Mouse (Mus musculus) limb, embryonic 14.5 days (tissue): ENCODE data around the gene Aatf. TPM values are rescaled to one million over a fixed set of nuclear protein-coding genes. Genes with fewer than 3 reads are reported as not detected.

Experiments
- ATAC-seq: fragments of 200-750 bp; cut with Nextera tagmentation; 2 replicates; pipeline ENCODE4 v1.8.0; 2017; ENCODE audit warnings: low read depth, moderate number of reproducible peaks, moderate TSS enrichment; ENCODE audit not compliant: low FRiP score
- DNase-seq: peaks from one replicate; pipeline ENCODE4 v3.0.0-alpha.2; 2015; ENCODE audit warnings: low spot score
- H3K27ac ChIP-seq: fragments of 300-500 bp; sonication (generic); replicated peaks from 2 replicates; pipeline ENCODE4 v1.5.1; 2014; ENCODE audit warnings: low read depth, mild to moderate bottlenecking, low read length, moderate library complexity, mixed read lengths
- H3K27me3 ChIP-seq: fragments of 300-500 bp; sonication (generic); 2 replicates; pipeline ENCODE4 v1.6.1; 2014; ENCODE audit warnings: low read length, mixed read lengths; ENCODE audit not compliant: control insufficient read depth, insufficient read depth
- H3K36me3 ChIP-seq: fragments of 300-500 bp; sonication (generic); 2 replicates; pipeline ENCODE4 v1.6.1; 2014; ENCODE audit warnings: mild to moderate bottlenecking, low read length, moderate library complexity, mixed read lengths; ENCODE audit not compliant: control insufficient read depth, insufficient read depth
- H3K4me1 ChIP-seq: fragments of 300-500 bp; sonication (generic); 2 replicates; pipeline ENCODE4 v1.6.1; 2014; ENCODE audit warnings: antibody characterized with exemption, low read length, mixed read lengths; ENCODE audit not compliant: control insufficient read depth, insufficient read depth
- H3K4me2 ChIP-seq: fragments of 300-500 bp; sonication (generic); replicated peaks from 2 replicates; pipeline ENCODE4 v1.6.1; 2014; ENCODE audit warnings: low read depth, mild to moderate bottlenecking, low read length, moderate library complexity; ENCODE audit not compliant: severe bottlenecking
- H3K4me3 ChIP-seq: fragments of 300-500 bp; sonication (generic); replicated peaks from 2 replicates; pipeline ENCODE4 v1.5.1; 2014; ENCODE audit warnings: low read length
- H3K9ac ChIP-seq: fragments of 300-500 bp; sonication (generic); 2 replicates; pipeline ENCODE4 v1.6.1; 2014; ENCODE audit warnings: mild to moderate bottlenecking, low read depth, low read length, moderate library complexity; ENCODE audit not compliant: severe bottlenecking
- H3K9me3 ChIP-seq: fragments of 300-500 bp; sonication (generic); 2 replicates; pipeline ENCODE4 v1.6.1; 2016; ENCODE audit warnings: low read length; ENCODE audit not compliant: control insufficient read depth
- POLR2A ChIP-seq: fragments of 200-500 bp; IDR thresholded peaks from 2 replicates; pipeline ENCODE4 v1.8.0; 2012; ENCODE audit warnings: inconsistent platforms, mild to moderate bottlenecking, moderate library complexity, borderline replicate concordance; ENCODE audit not compliant: insufficient read depth, insufficient read length; ENCODE audit errors: extremely low read depth
- WGBS: fragments of 180-500 bp; shearing (Covaris S2); extraction: QIAGEN DNeasy Blood & Tissue Kit; methylation state at CpG from one replicate; pipeline ENCODE4 v1.1.7; 2014; 5-methylcytosine and 5-hydroxymethylcytosine counted together
- polyA plus RNA-seq, 2 experiments: library from polyadenylated mRNA; depleted of rRNA in 1 of 2; stranded (reverse) in 1 of 2; unstranded in 1 of 2; fragments of >200 nt; fragmentation: Nextera tagmentation in 1 of 2; extraction: Ambion mirVana in 1 of 2; gene quantifications; 2 replicates each; pipeline versions ENCODE4 v1.2.1 to v1.2.3; 2012 to 2014

Gene Aatf
- polyA plus RNA-seq, 2 experiments: 12.3 to 44.8 TPM

DNA sequence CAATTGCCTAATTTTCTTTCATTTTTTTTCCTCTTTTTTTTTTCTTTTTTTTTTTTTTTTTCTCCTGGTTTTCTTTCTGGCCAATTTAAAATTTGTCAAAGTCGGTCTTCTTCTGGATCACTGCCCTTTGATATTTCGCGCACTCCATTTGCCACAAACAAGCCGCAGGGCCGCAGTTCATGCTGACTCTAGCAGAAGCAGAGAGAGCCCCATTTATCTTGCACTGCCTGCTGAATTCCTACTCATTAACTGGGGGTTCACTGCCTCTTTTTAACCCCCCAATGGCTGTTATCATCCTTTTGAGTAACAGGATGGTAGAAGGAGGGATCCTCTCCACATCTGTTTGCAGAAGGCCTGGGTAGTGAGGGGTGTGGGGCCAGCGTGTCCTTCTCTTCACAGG lies 129.4 kb downstream of the Aatf start:
- no peak for TF ChIP-seq POLR2A
- Histone ChIP-seq H3K27ac (no peak overlapping the region), H3K36me3 (peaks cover 43% of the 10 kb centered on the region), H3K4me3 (no peak overlapping the region), H3K9me3 (no peaks in the 10 kb centered on the region), H3K27me3 (no peaks in the 10 kb centered on the region), H3K4me1 (no peaks in the 10 kb centered on the region), H3K4me2 (no peak overlapping the region), H3K9ac (no peak overlapping the region)
- ATAC-seq: no peak
- DNase-seq: no peak
- 89% methylated on average over 6 of the region's 6 CpGs for WGBS

- no peak for TF ChIP-seq POLR2A
- DNase-seq (no peak), ATAC-seq (no peak)
- Histone ChIP-seq H3K4me2 (no peak overlapping the region), H3K4me1 (no peaks in the 10 kb centered on the region), H3K27ac (no peak overlapping the region), H3K9ac (no peak overlapping the region), H3K9me3 (no peaks in the 10 kb centered on the region), H3K36me3 (peaks cover 36% of the 10 kb centered on the region), H3K27me3 (no peaks in the 10 kb centered on the region), H3K4me3 (no peak overlapping the region)
- WGBS: 90% methylated on average over 13 of the region's 13 CpGs
These were observed 130.9 kb downstream of the Aatf start for GRCm38 (mm10) chr11:84382450-84382849.

DNA sequence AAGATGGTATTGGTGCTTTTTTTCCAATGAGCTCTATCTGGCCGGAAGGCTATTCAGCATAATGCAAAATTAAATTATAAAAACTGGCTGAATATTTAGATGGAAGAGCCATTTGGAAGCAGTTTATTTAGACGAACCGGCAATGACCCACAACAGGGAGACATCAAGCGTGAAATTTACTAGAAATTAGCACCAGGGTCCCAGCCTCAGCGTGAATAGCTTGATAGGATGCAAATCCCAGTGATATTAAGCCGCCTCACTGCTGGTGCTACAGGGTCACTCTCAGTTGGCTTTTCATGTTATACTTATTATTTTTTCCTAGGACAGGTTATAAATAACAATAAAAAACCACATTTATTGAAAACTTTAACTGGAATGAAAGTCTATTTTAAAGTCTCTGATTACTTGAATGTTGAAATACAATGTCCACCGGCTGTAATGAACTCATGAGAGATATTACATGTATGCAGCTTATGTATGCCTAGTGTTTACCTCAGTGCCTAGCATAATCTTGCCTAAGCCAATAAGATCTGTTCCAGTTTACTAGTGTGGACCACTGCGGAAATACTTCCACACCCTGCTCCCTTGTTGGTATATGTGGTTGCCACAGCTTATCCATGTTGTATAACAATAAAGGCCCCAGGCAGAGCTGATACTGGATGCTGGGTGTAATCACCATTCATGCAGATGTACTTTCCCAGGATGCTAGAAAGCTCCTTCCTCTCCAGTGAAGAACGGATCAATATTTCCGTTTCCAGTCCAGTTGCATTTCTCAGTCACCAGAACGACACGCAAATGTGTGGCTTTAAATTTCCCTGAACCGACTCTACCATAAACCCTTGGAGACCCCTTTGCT lies 136.6 kb downstream of the Aatf start:
- Histone ChIP-seq H3K9ac (no peak overlapping the region), H3K4me3 (no peak overlapping the region), H3K36me3 (peaks cover 29% of the 10 kb centered on the region), H3K9me3 (no peaks in the 10 kb centered on the region), H3K27ac (no peak overlapping the region), H3K27me3 (no peaks in the 10 kb centered on the region), H3K4me1 (no peaks in the 10 kb centered on the region), H3K4me2 (no peak overlapping the region)
- ATAC-seq (no peak), DNase-seq (no peak)
- TF ChIP-seq POLR2A: no peak
- WGBS: 88% methylated on average over 13 of the region's 13 CpGs

DNA sequence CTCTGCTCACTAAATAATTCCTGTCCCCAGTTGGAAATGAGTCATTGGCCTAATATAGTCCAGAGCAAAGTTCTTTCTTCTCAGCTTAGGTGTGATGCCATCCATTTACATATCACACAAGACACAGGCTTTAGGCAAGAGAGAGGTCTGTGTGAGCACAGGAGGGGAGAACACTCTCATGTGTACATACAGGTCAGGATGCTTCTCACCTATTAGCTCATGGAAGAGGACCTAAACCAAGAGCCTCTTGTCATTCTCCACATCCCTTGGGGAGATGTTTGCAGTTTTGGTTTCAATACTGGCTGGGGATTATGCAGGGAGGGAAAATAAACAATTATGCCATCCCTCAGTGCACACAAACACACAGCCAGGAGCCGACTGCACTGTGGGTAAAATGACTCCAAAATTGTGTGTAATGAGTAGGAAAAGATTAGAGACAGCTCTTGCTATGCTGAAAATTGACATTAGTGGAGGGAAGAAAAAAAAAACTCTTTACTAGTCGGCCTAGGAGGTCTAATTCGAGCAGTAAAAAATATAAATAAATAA lies 137.3 kb downstream of the Aatf start:
- Histone ChIP-seq H3K9ac (no peak overlapping the region), H3K4me3 (no peak overlapping the region), H3K4me1 (no peaks in the 10 kb centered on the region), H3K4me2 (no peak overlapping the region), H3K27ac (no peak overlapping the region), H3K27me3 (no peaks in the 10 kb centered on the region), H3K9me3 (no peaks in the 10 kb centered on the region), H3K36me3 (peaks cover 23% of the 10 kb centered on the region)
- DNase-seq (no peak), ATAC-seq (no peak)
- no peak for TF ChIP-seq POLR2A
- WGBS: 70% methylated on average over 3 of the region's 3 CpGs

GRCm38 (mm10) chr11:84373122-84373521 lies 140.2 kb downstream of the Aatf start:
- Histone ChIP-seq H3K9ac (no peak overlapping the region), H3K9me3 (no peaks in the 10 kb centered on the region), H3K4me3 (no peak overlapping the region), H3K36me3 (peaks cover 27% of the 10 kb centered on the region), H3K4me1 (no peaks in the 10 kb centered on the region), H3K27me3 (no peaks in the 10 kb centered on the region), H3K4me2 (no peak overlapping the region), H3K27ac (no peak overlapping the region)
- no peak for DNase-seq
- ATAC-seq: no peak
- 82% methylated on average over 4 of the region's 4 CpGs for WGBS
- no peak for TF ChIP-seq POLR2A

Other genes with a start within 250 kb of the Aatf start
- 0.08 and 0.10 TPM in 2 replicates for gene Lhx1, start 12.0 kb upstream of the Aatf start, polyA plus RNA-seq (2012; rRNA removed)
- gene Lhx1, start 12.0 kb upstream of the Aatf start, polyA plus RNA-seq (2014; fragmentation: Nextera tagmentation; extraction: Ambion mirVana): not detected in 2 replicates